Mouse (Mus musculus) urinary bladder, postnatal 4 days (tissue): ENCODE results near the gene Gm19935.

Source experiments
- DNase-seq, 2 experiments: peaks; one replicate each; pipeline ENCODE4 v3.0.0; 2021 to 2022; ENCODE audit warnings: low spot score in 2 of 2

Gm19935 gene

GRCm38 (mm10) chr8:90817293-90817692, at the start of gene Gm19935:
Gene Gm19935, minus strand, starts transcription at chr8:90817393.
- no peak for DNase-seq

DNA sequence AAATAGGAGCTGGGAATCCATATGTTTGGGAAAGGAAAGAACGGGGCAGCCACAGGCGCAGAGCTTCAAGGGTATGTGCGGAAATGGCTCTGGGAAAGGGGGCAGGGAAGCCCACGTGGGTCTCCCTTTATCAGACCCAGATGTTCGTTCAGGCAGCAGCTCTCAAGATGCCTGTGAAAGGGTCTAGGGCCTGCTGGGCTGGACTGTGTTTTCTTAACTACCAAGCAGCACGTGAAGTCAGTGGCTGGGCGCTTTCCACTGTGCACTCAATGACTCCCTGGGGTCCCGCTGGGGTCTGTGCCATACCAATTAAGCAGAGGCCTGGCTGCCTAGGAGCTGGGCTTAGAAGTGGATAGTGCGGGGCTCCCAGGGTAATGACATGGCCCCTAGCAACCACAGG, 44.8 kb upstream of the Gm19935 start:
- DNase-seq, result peak; percentile 70 to 77

DNA sequence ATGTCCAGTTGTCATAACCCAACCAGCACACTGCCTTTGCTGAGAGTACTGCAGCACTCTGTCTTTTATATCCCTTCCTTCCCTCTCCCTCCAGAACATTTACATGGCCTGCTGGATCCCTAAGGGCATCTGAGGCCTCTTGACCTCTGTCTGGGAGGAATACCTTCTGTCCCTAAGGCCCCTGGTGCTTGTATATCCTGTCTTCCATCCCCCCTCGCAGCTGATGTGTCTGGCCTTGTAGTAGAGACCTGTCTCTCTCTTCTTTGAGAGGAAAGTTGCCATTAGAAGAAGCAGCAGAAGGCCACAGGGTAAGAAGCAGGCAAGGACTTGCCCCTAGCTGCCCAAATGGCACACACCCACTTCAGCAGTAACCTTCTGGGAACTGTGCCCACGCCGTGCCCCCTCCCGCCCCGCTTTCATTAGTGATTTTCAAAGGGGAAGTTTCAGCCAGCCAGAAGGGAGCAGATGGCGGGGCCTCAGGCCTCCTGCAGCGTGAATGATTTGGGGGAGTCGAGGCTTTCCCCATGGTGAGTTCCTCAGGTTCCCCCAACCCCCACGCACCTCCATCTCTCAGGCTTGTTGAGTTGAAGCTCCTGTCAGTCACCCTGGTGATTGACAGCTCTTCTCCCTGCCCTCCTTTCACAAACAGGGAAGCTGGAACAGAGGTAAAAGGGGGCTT, 44.2 kb upstream of the Gm19935 start:
- DNase-seq, result peak in 1 of 2 experiments; percentile 31

GRCm38 (mm10) chr8:90858071-90858470, 40.9 kb upstream of the Gm19935 start:
- DNase-seq, result no peak

GRCm38 (mm10) chr8:90856952-90857351, 39.8 kb upstream of the Gm19935 start:
- DNase-seq, result no peak

GRCm38 (mm10) chr8:90856171-90856570, 39.0 kb upstream of the Gm19935 start:
- DNase-seq, result no peak

DNA sequence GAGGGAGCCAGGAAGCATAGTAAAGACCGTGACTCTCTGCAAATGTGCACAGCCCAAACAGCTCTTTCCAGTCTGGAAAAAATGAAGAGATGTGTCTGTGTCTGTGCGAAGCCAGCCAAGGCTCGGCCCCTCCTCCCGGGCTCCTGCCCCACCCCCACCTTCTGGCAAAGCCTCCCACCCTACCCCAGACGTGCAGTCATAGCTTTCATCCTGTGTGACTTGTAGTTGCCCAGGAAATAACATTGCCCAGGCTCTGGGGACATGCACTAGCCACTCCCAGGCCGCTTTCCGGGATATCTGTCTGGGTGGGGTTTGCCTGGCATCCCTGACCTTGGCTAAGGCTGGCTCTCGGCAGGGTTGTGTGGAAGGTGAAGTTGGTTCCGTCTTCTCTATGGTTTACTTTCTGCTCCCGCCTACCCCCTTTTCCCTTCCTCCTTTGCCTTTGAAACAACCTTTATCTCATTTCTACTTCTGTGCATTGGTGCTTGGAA, 37.5 kb upstream of the Gm19935 start:
- no peak for DNase-seq

DNA sequence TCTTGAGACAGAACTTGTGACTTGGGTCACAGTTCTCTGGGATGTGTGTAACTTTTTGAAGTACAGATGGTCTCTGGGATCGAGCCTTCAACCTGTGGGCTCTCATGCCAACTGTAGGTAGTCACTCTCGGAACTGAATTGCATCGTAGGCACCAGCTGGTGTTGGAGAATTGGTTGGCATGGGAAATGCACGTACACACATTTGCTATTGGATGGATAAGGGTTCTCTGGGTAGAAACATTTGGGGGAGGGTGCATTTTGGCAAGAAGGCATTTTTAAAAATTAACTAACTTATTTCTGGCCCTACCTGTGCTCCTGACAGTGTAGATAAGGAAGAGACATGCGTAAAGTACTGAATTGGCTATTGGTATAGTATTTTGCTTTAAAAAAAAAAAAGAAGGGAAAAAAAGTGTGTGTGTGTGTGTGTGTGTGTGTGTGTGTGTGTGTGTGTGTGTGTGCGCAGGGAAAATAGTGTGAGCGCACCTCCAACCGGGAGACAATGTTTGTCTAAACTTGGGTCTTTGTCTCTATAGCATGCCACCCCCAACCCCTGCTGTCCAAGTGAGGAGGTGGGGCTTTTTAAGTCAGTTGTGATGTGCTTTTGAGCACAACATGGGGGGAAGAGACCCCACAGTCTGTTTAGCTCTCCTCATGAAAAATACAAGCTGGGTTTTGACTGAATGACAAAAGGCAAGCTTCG, 36.9 kb upstream of the Gm19935 start:
- no peak for DNase-seq

DNA sequence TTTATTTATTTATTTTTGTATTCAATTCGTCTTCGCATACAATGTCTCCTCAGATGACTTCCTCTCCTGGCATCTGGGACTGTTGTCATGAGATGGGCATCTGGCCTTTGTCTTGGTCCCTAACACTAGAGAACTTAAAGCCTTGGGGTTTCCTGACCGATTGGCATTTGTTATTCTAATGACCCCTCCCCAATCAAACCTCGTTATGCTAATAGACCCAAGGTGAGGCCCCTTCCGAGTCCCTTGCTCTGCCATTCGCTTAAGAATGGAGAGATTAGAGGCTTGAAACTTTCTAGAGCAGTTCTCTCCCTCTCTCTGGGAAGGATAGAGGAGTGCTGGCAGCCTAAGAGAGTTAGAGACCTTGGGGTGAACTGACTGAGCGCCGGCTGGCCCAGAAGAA, 34.4 kb upstream of the Gm19935 start:
- no peak for DNase-seq

- DNase-seq, result no peak
Observed at GRCm38 (mm10) chr8:90849462-90850050, 32.4 kb upstream of the Gm19935 start.

DNA sequence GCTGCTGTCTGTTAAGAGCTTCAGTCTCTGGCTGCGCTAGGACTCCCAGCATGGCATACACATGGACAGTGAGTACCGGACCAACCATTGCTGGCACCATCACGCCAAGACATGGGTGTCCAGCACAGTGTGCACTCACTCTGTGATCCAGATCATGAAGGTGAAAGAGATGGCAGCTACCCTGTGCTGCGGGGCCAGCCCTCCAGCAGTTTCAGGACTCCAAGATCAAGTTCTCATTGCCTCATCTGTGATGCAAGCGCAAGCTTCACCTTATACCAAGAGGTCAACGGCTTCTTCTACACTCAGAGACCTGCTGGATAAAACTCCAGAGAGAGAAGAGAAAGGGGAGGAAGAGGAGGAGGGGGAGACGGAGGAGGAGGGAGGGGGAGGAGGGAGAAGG, 30.8 kb upstream of the Gm19935 start:
- DNase-seq, result no peak

DNA sequence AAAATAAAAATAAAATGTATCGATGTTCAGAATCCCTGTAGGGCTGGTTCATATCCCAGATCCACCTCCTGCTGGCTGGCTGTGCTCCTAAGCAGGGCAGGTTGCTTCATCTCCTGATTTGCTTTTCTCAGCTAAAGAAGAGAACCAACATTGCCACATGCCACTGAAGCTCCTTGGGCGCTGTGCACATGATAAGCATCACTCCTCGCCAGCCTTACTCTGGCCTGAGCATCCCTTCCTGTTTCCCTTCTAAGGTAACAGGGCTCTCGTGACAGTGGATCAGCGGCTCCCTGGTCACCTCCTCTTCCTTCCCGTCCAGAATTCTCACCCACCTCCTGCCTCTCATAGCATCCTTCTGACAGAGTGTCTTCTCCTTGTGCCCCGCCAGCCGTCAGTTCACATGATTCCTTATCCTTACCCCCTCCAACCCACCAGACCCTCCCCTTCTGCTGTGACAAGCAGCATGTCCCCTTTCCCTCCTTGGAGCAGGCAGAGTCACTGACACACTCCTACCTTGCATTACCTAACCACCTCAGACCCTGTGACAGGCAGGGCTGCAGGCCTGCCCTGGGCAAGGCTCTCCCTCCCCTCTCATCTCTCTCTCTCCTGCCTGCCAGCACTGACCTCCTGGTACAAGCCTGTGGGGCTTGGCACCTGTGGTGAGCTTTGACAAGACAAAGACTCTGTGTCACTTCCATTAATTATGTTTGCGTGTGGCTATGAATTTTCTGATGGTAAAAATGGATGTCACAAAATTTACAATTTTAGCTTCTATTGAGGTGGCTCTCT, 27.2 kb upstream of the Gm19935 start:
- no peak for DNase-seq

DNA sequence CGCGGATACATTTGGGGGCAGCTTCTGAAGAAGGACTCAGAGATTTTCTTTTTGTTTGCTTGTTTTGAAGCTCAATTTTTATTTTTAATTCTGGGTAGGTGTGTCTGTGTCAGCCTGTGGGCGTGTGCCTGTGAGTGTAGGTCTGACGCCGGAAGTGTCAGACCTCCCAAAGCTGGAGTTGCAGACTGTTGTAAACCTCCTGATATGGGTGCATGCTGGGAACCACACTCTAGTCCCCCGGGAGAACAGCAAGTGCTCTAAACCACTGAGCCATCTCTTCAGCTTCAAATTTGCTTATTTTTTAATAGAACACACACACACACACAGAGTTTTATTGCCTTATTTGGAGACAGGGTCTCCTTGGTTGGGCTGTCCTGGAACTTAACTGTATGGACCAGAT, 25.9 kb upstream of the Gm19935 start:
- DNase-seq, result no peak

- no peak for DNase-seq
Observed at GRCm38 (mm10) chr8:90841321-90841720, 24.1 kb upstream of the Gm19935 start.

DNA sequence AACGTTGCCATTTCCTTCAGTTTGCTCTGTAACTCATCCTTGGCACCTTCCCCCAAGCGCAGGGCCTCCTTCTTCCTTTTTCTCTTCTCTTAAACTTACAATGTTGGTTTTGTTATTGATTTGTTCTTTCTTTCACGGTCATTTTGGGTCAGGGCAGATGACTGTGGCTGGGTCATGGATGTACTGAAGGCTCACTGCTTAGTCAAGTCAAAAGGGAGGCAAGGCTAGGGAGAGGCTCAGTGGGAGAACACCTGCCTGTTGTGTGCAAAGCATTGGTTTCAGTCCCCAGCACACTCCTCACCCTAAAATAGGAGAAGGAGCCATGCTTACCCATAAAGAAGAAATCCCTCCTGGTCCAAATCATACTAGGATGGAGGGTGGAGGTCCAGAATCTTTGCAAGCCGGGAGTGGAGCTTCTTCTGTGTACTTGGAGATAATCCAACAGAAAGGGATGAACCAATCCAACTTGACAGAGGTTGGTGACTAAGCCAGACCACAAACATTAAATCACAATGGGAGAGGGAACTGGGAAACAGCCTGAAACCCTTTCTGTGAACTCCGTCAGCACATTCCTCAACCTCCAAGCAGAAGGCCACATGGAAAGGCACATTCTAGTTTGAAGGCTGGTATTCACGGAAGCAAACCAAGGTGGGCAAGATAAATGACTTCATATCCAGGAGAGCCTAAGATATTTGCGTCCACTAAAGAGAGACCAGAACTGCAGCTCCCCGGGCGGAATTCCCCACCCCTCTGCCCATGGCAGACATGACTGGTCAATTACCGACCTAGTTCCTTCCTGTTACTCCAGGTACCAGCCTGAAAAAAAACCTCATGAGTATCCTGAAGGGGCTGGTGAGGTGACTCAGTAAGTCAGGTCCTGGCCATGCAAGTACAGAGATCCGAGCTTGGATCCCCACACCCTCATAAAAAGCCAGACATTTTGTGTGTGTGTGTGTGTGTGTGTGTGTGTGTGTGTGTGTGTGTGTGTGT, 22.8 kb upstream of the Gm19935 start:
- no peak for DNase-seq

DNA sequence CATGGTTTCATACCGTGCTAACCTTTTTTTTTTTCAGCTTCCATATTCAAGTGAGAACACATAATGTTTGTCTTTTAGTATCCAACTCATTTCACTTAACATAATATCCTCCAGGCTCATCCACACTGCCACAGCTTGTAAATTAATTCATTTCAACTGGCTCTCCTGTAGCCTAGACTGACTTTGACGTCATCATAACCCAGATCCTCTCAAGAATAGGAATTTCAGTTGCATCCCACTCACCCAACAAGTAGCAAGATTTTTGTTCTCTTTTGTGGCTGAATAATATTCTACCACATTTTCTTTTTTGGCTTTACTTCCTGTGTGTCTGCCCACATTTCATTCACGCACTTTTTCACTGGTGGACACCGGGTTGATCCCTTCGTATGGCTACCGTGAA, 20.2 kb upstream of the Gm19935 start:
- no peak for DNase-seq

- DNase-seq, result no peak
Observed at GRCm38 (mm10) chr8:90834321-90834672, 17.1 kb upstream of the Gm19935 start.

DNA sequence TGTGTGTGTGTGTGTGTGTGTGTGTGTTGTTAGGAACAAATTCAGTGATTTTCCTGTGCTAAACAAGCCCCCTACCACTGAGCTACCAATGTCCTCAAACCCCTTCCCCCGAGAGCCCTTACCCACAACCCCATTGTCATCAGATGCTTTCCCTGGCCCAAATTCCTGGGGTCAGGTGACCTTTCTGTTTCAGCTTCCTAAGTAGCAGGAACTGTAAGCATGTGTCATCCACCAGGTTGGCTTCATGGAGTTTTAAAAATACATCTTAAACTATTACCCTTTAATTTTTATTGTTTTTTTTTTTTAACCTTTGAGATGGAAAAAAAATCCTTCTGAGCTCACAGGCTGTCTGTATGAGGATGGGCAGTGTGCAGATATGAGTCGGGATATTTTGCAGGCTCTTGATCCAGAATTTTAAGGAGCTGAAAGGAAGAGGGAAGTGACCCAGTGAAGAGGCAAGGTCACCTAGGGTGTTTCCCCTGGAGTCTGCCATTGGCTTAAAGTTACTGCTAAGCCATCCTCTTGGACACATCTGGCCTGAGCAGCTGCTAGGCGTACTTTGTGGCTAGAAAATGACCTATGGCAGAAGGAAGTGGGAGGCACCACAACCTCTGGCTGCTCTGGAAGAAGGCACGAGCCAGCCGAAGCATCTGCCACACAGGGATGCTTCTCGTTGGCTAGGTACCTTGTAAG, 16.6 kb upstream of the Gm19935 start:
- DNase-seq, result no peak

DNA sequence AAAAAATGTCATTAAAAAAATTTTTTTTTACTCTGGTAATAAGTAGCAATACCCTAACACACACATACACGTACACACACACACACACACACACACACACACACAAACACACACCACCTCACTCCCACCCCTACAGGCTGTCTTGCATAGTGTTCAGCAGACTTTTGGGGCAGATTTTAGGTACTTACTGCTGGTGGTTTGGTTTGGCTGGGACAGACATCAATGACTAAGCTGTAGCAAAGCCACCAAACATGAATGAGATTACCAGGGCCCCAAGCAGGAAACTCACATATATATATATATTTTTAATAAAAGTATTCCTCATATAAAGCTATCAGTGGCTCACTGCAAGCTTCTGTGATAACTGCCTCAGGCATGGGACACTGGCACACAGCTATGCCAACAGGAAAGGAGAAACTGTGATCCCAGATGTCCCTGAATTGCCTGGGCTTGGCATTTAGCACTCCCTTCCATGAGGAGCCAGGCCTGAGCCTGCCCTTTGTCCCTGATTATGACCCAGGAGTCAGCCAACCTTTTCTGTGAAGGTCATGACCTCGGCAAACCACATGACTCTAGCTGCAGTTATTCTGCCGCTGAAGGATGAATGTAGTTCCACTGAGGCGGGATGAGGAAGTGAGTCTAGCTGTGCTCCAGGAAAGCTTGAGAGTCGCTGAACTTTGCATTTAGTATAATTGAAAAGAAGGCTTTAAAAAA, 15.5 kb upstream of the Gm19935 start:
- no peak for DNase-seq

DNA sequence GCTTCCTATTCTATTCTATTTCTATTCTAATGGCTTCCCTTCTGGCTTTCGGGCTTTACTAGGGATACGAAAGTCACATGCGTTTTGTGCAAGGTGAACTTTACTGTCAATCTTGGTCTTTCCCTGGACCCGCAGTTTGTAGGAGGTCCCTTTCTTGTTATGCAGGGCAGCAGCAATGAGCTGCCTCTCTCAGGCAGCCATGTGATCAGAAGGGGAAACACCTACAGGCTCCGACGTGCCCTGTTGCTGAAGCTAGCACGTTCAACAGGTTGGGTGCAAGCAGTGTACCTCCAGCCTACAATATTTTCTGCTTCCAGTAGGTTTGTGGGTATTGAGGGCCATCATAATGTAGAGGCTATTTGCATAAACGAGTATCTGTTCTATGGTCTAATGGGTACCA, 13.8 kb upstream of the Gm19935 start:
- no peak for DNase-seq
